Mouse (Mus musculus): ENCODE measurements at regions not wholly inside any gene's neighbourhood (a gene's known extent, or its start where the extent isn't known, plus 50 kb on each side); places are given as distances from the start of the nearest gene placed in this dataset.

GRCm38 (mm10) chr10:21672171-21672570 lies 79.2 kb downstream of the 1700020N01Rik start:
- no peak for DNase-seq

GRCm38 (mm10) chr10:21672666-21673065 lies 79.7 kb downstream of the 1700020N01Rik start:
- no peak for DNase-seq

- no peak for DNase-seq
Measured at GRCm38 (mm10) chr10:21673831-21674230, 80.9 kb downstream of the 1700020N01Rik start.

DNA sequence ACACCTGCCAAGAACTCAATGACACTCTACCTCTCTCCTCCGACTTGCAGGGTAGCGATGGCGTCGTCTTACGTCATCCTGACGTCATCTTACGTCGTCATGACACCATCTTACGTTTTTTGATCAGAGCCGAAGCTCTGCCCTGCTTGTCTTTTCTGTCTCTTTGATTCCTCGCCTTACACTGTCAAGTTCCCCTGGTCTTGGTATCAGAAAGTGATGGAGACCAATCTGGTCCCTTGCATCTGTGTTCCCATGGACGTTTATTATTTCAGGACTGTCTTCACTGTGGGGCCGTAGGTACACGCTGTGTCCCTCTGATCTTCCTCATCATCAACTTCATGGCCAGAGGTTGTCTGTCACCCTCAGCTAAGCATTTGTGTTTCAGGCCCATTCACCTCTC lies 82.8 kb downstream of the 1700020N01Rik start:
- no peak for DNase-seq

GRCm38 (mm10) chr10:21677911-21678310 lies 85.0 kb downstream of the 1700020N01Rik start:
- no peak for DNase-seq

- DNase-seq = no peak
Measured at GRCm38 (mm10) chr10:21678372-21678771, 85.4 kb downstream of the 1700020N01Rik start.

DNA sequence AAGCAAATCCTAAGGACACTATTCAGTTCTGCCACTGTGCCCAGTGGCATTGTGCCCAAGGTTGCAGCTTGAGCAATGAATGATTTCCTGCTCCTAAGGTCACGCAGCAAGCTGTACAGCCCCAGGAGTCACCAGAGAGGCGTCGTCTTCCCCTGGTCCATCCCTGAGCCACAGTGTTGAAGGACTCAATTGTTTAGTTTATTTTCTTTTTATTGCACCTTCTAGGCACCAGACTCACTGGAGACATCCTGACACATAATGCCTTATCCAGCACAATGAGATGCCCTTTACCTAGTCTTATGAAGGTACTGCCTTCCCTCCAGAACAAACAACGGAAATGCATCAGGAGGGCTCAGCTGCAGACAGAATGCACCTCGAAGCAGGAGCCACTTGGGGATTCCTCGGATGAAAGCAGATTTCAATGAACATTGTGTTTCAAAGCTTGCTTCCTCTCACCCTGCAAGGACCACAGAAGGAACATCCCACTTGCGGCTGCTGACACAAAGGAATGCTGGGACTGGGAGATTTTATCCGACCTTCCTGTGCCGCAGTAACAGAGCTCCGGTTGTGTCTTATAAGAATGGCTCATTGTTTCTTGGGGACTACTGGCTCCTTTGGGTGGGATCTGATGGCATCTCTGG lies 86.0 kb downstream of the 1700020N01Rik start:
- DNase-seq = peak; percentile 24 to 52

GRCm38 (mm10) chr10:21680789-21681188 lies 87.8 kb downstream of the 1700020N01Rik start:
- DNase-seq = no peak

DNA sequence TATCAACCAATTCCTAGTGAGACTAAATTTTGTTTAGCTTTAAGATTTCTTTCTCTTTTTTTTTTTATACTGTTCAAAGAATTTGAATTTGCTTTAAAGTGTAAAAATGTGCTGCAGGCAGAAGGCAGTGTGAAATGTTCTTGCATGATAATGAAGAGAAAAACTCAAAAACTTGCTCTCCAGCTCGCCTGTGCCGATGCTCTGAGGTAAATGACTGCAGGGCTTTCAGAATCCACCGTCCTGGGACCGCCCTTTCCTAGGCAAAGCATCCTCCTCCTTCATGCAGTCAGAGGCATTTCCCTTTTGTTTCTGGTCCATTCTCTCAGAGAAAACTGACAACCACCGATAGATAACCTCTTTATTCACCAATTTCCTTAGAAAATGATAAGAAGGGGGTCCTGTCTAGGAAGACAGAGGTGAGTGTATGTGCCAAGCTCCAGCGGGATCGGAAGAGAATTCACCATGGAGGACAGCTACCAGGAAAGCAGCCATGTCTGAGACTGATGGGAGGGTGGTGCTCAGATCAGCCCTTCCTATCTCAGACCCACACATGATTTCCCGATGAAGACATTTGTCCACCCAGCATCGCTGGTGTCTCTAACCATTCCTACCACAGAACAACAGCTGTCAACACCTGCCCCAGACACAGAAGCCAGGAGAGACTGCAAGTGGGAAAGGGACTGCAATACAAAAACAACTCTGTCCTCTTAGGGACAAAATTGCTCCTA lies 91.5 kb downstream of the 1700020N01Rik start:
- no peak for DNase-seq

DNA sequence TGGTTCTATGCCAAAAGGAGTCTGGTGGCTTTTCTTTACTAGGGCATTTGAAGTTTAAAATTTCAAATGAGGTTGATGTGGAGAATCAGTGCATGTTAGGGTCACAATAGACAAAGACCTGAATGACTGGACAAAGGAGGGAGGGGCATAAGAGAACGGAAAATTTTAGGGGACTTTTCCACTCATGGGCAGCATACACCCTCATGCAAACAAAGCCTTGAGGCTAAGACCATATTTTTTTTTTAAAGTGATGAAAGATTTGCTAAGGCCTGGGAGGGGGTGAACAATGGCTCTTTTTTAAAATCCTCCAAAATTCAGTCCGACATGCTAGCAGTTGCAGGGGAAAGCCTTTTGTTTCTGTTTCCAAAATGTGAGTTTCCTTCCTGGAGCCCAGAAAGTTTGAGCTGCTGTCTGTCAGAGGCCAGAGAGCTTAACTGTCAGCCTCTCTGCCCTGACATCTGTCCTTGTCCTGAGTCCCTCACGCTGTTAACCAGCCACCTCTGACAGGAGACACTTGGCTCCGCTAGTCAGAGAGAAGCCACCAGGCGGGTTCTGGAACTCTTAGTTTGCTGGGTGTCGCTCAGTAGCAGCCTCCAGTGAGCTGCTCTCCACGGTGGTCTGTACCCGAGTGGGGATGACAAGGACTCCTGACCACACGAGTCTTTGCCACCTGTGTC lies 92.3 kb downstream of the 1700020N01Rik start:
- peak; percentile 71 to 79 for DNase-seq

DNA sequence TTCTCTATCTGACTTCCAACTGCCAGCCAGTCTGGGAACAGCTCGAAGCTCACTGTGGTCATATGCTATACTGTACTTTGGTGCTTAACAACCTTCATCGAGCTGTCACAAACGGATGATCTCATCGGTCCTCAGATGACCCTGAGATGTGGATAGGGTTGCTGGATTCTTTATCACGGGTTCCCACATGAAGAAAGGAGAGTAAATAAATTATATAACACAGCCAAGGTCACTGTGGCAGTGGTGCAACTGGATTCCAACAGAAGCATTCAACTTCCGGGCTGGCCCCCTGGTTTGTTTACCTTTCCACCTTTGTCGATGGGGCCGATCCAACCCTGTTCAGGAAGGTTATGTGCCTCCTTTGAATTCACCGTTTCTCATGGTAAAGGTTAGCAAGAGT lies 93.1 kb downstream of the 1700020N01Rik start:
- peak in 1 of 2 experiments; percentile 24 for DNase-seq

DNA sequence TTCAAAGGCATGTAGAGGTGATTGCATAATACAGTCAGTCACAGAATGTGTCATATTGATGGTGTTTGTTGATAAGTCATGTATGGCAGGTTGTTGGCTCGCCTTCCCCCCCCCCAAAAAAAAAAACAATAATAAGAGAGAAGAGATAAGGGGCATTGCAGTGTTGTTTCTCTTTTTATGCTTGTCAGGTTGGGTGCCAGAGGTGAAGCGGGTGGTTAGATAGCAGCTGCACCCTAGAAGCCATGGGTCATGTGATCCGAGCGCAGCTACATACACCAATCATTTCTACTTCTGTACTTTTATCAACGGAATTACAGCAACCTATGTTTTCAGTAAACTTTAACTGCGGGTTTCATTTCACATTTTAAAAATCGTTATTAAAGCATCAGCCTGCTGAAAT lies 94.5 kb downstream of the 1700020N01Rik start:
- no peak for DNase-seq

- no peak for DNase-seq
Measured at GRCm38 (mm10) chr10:21688513-21688912, 95.6 kb downstream of the 1700020N01Rik start.

DNA sequence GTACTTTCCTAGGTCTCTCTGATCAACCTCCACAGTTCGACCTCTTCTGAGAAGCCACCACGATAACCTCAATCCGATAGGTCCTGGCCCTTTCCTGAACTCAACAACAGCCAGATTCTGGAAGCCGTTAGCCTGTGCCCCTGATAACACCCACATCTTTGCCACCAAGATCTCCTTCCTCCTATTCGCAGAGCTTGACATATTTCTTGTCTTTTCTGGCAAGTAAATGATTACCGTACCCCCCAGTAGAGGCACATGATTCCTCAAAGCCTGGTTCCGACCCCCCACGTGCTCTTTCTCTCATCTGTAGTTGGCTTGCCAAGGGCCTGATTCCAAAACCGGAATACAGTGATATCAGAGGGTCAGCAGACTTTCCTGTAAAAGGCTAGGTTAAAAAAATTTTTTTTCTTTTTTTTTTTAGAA lies 96.9 kb downstream of the 1700020N01Rik start:
- no peak for DNase-seq

- DNase-seq = peak; percentile 25 to 53
Measured at GRCm38 (mm10) chr10:21695185-21695584, 102.2 kb downstream of the 1700020N01Rik start.

- no peak for DNase-seq
Measured at GRCm38 (mm10) chr10:21696671-21697070, 103.7 kb downstream of the 1700020N01Rik start.

- peak in 1 of 2 experiments; percentile 16 for DNase-seq
Measured at GRCm38 (mm10) chr10:21701580-21701979, 108.6 kb downstream of the 1700020N01Rik start.

DNA sequence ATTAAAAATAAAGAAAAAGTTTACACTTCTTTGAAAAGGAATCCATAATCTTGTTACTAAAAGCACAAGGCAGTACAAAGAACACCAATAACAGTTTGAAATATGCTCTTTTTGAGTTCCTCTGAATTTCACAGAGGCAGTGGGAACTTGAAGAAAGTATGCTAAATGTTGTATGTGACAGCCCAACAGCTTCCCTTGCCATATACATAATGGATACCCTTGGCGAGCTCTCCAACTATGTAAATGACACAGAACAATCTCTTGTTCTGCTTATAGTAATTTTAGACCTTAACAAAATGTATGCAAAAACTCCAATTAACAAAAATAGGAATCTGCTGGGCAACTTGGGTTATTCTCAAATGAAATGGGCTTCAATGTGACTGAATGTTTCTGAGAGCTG lies 109.2 kb downstream of the 1700020N01Rik start:
- no peak for DNase-seq

GRCm38 (mm10) chr10:21711866-21712265 lies 118.9 kb downstream of the 1700020N01Rik start:
- no peak for DNase-seq

- no peak for DNase-seq
Measured at GRCm38 (mm10) chr10:21712828-21713227, 119.9 kb downstream of the 1700020N01Rik start.

DNA sequence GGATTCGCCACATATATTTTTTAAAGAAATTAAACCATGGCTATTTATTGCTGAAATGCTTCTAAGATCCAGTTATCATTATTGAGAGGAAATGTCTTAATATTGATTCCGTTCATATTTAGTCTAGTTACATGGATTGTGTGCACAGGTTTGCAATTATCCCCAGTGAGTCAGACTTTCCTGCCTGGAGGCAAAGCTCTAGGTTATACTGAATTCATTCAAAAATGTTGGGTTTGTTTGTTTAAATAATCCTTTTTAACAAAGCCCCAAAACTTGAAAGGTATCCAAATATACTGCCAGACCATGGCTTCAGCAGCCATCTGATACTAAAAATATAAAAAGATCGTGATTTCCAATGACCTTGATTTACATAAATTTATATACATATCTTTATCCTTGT lies 122.5 kb downstream of the 1700020N01Rik start:
- no peak for DNase-seq

- no peak for DNase-seq
Measured at GRCm38 (mm10) chr10:21718189-21718588, 125.2 kb downstream of the 1700020N01Rik start.

- no peak for DNase-seq
Measured at GRCm38 (mm10) chr10:21724351-21724750, 131.4 kb downstream of the 1700020N01Rik start.

- DNase-seq = no peak
Measured at GRCm38 (mm10) chr10:21724999-21725398, 132.1 kb downstream of the 1700020N01Rik start.

All from kidney, postnatal 4 days (tissue).